Mouse (Mus musculus): ENCODE results near the gene Exoc6b. TPM values are rescaled to one million over a fixed set of nuclear protein-coding genes. Genes with fewer than 3 reads are reported as not detected.

The Exoc6b gene
- polyA plus RNA-seq, 1 experiment from 2014 or later, result 49.7 TPM

- H3K4me1 ChIP-seq (ENCODE audit: control insufficient read depth, insufficient read depth, low read length), result peaks cover 19% of the 10 kb centered on the region
- no peaks in the 10 kb centered on the region for H3K9me3 ChIP-seq (ENCODE audit: control insufficient read depth, low read depth, low read length)
- H3K4me3 ChIP-seq (ENCODE audit: low read depth, low read length), result no peak overlapping the region
- H3K27me3 ChIP-seq (ENCODE audit: control insufficient read depth, insufficient read depth, low read length), result peaks cover 9% of the 10 kb centered on the region; the same call in 1 of the 2 replicates
- WGBS, result 18% methylated on average over 5 of the region's 5 CpGs
- no peak for ATAC-seq (ENCODE audit: insufficient number of reproducible peaks, insufficient read depth, low FRiP score, low read depth)
- H3K4me2 ChIP-seq (replicated peaks; ENCODE audit: low read depth, low read length), result no peak overlapping the region
- H3K9ac ChIP-seq (replicated peaks; ENCODE audit: low read depth, low read length), result no peak overlapping the region
- no peaks in the 10 kb centered on the region for H3K36me3 ChIP-seq (ENCODE audit: control insufficient read depth, insufficient read depth, low read length)
- no peak overlapping the region for H3K27ac ChIP-seq (ENCODE audit: low read length)
Observed at GRCm38 (mm10) chr6:84578928-84579327, 490.4 kb downstream of the Exoc6b start.

DNA sequence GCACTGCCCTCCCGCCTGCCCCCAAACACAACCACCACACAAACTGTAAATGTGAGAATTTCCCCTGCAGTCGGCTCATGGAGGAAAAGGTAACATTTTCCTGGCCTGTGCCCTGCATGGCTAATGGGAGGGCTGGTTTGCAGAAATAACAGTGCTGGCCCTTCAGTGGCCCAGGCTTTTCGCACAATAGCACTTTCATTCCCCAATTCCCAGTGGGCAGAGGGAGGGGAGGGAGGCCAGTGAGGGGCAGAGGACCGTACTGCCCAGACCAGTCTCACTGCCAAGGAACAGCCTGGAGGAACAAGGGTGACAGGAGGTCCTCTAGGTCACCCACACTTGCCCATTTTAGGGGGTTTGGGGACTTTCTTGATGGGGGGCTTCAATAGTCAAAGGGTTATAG is 491.4 kb downstream of the Exoc6b start:
- 0 out of 2 replicates have a peak, but pooled peaks cover 6% of the 10 kb centered on the region for H3K27me3 ChIP-seq (ENCODE audit: control insufficient read depth, insufficient read depth, low read length)
- no peak overlapping the region for H3K4me2 ChIP-seq (replicated peaks; ENCODE audit: low read depth, low read length)
- no peaks in the 10 kb centered on the region for H3K9me3 ChIP-seq (ENCODE audit: control insufficient read depth, low read depth, low read length)
- ATAC-seq (ENCODE audit: insufficient number of reproducible peaks, insufficient read depth, low FRiP score, low read depth), result no peak
- no peak overlapping the region for H3K4me3 ChIP-seq (ENCODE audit: low read depth, low read length)
- H3K27ac ChIP-seq (ENCODE audit: low read length), result no peak overlapping the region
- no peak overlapping the region for H3K9ac ChIP-seq (replicated peaks; ENCODE audit: low read depth, low read length)
- 74% methylated on average over 4 of the region's 4 CpGs for WGBS
- no peaks in the 10 kb centered on the region for H3K36me3 ChIP-seq (ENCODE audit: control insufficient read depth, insufficient read depth, low read length)
- H3K4me1 ChIP-seq (ENCODE audit: control insufficient read depth, insufficient read depth, low read length), result peaks cover 9% of the 10 kb centered on the region

- H3K4me3 ChIP-seq (ENCODE audit: low read depth, low read length), result no peak overlapping the region
- H3K27ac ChIP-seq (ENCODE audit: low read length), result no peak overlapping the region
- H3K9me3 ChIP-seq (ENCODE audit: control insufficient read depth, low read depth, low read length), result no peaks in the 10 kb centered on the region
- no peak for ATAC-seq (ENCODE audit: insufficient number of reproducible peaks, insufficient read depth, low FRiP score, low read depth)
- no peak overlapping the region for H3K9ac ChIP-seq (replicated peaks; ENCODE audit: low read depth, low read length)
- H3K36me3 ChIP-seq (ENCODE audit: control insufficient read depth, insufficient read depth, low read length), result no peaks in the 10 kb centered on the region
- H3K4me1 ChIP-seq (ENCODE audit: control insufficient read depth, insufficient read depth, low read length), result peaks cover 9% of the 10 kb centered on the region
- no peak overlapping the region; the same call in 1 of the 2 replicates for H3K4me2 ChIP-seq (replicated peaks; ENCODE audit: low read depth, low read length)
- H3K27me3 ChIP-seq (ENCODE audit: control insufficient read depth, insufficient read depth, low read length), result no peaks in the 10 kb centered on the region
- 34% methylated on average over 25 of the region's 25 CpGs for WGBS
Observed at GRCm38 (mm10) chr6:84573905-84574660, 495.2 kb downstream of the Exoc6b start.

DNA sequence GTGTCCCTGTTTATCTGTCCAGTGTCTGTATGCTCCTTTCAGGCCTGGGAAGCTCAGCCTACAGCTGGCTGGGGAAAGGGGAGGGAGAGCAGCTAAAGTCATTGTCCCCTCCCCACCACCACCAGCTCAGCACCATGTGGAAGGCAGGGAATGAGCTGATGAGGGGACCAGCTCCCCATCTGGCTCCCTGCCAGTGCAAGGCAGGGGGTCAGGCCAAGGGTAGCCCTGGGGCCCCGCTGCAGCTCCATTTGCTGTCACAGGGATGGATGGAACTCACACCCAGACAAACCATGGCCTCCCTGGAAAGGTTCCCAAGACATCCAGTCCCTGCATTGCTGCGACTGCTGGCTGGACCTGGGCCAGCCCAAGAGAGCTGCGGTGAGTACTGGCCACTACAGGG is 499.3 kb downstream of the Exoc6b start:
- Histone ChIP-seq H3K27me3 (ENCODE audit: control insufficient read depth, insufficient read depth, low read length) (no peaks in the 10 kb centered on the region), H3K9ac (replicated peaks; ENCODE audit: low read depth, low read length) (no peak overlapping the region), H3K27ac (ENCODE audit: low read length) (no peak overlapping the region), H3K4me1 (ENCODE audit: control insufficient read depth, insufficient read depth, low read length) (peaks cover 9% of the 10 kb centered on the region), H3K36me3 (ENCODE audit: control insufficient read depth, insufficient read depth, low read length) (no peaks in the 10 kb centered on the region), H3K4me3 (ENCODE audit: low read depth, low read length) (no peak overlapping the region), H3K4me2 (replicated peaks; ENCODE audit: low read depth, low read length) (no peak overlapping the region), H3K9me3 (ENCODE audit: control insufficient read depth, low read depth, low read length) (no peaks in the 10 kb centered on the region)
- ATAC-seq (ENCODE audit: insufficient number of reproducible peaks, insufficient read depth, low FRiP score, low read depth), result 0 out of 2 replicates have a peak, but pooled peaks have one; percentile 24
- 36% methylated on average over 3 of the region's 3 CpGs for WGBS

DNA sequence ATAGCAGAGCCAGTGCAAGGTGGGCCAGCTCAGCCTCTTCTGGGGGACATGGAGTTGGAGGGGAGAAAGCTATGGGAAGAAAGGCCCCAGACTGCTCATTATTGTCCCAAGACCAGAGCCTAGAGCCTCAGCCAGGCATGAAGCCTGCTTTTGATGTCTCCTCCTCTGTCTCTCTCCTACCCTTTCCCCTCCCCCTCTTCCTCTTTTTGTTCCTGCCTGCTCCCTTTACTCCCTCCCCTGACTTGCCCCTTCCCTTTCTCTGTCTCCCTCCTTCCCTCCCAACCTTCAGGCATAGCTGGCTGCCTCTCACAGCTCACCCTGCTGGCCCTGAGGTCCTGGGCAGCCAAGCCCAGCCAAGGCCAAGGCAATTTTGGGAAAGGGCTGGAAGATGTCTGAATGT is 499.7 kb downstream of the Exoc6b start:
- Histone ChIP-seq H3K27ac (ENCODE audit: low read length) (no peak overlapping the region), H3K9ac (replicated peaks; ENCODE audit: low read depth, low read length) (no peak overlapping the region), H3K4me2 (replicated peaks; ENCODE audit: low read depth, low read length) (no peak overlapping the region), H3K4me1 (ENCODE audit: control insufficient read depth, insufficient read depth, low read length) (peaks cover 9% of the 10 kb centered on the region), H3K36me3 (ENCODE audit: control insufficient read depth, insufficient read depth, low read length) (no peaks in the 10 kb centered on the region), H3K27me3 (ENCODE audit: control insufficient read depth, insufficient read depth, low read length) (no peaks in the 10 kb centered on the region), H3K4me3 (ENCODE audit: low read depth, low read length) (no peak overlapping the region), H3K9me3 (ENCODE audit: control insufficient read depth, low read depth, low read length) (no peaks in the 10 kb centered on the region)
- ATAC-seq (ENCODE audit: insufficient number of reproducible peaks, insufficient read depth, low FRiP score, low read depth), result peak; percentile 19; the same call in 1 of the 2 replicates

DNA sequence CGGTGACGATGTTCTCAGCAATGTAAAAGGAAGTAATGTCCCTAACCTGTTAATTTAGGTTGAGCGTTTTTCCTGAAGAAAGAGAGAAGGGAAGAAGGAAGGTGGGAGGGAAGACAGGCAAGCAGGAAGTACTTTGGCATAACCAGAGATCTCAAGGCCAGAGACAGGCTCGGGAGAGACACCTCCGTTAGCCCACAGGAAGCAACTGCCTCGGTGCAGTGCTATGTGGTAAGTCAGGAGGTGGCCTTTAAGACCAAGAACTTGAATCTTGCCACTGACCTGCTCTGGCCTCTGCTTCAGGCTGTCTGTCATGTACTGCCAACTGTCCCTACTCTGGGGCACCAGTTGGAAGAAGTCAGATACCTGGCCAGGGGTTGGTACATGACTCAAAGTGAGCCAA is 500.4 kb downstream of the Exoc6b start:
- Histone ChIP-seq H3K4me2 (replicated peaks; ENCODE audit: low read depth, low read length) (no peak overlapping the region), H3K27ac (ENCODE audit: low read length) (no peak overlapping the region), H3K4me3 (ENCODE audit: low read depth, low read length) (no peak overlapping the region), H3K9ac (replicated peaks; ENCODE audit: low read depth, low read length) (no peak overlapping the region), H3K4me1 (ENCODE audit: control insufficient read depth, insufficient read depth, low read length) (peaks cover 9% of the 10 kb centered on the region), H3K36me3 (ENCODE audit: control insufficient read depth, insufficient read depth, low read length) (no peaks in the 10 kb centered on the region), H3K9me3 (ENCODE audit: control insufficient read depth, low read depth, low read length) (no peaks in the 10 kb centered on the region), H3K27me3 (ENCODE audit: control insufficient read depth, insufficient read depth, low read length) (no peaks in the 10 kb centered on the region)
- 76% methylated on average over 6 of the region's 6 CpGs for WGBS
- ATAC-seq (ENCODE audit: insufficient number of reproducible peaks, insufficient read depth, low FRiP score, low read depth), result no peak

Other genes starting within 250 kb of the Exoc6b start
- 90.9 and 91.8 TPM in 2 replicates for gene Spr, start 68.3 kb upstream of the Exoc6b start, polyA plus RNA-seq (2014; fragmentation: Nextera tagmentation; extraction: Ambion mirVana)
- gene Emx1, start 117.9 kb upstream of the Exoc6b start, polyA plus RNA-seq (2014; fragmentation: Nextera tagmentation; extraction: Ambion mirVana), result not detected in 2 replicates